Mouse (Mus musculus) CH12.LX (cell line): ENCODE measurements at regions not wholly inside any gene's neighbourhood (a gene's known extent, or its start where the extent isn't known, plus 50 kb on each side); places are given as distances from the start of the nearest gene placed in this dataset.

Experiments used
- DNase-seq: peaks from one replicate; pipeline ENCODE4 v3.0.0-alpha.2; 2013; ENCODE audit errors: extremely low read depth
- H3K27ac ChIP-seq: 2 replicates; pipeline ENCODE4 v1.5.1; 2012; ENCODE audit warnings: low read depth, mild to moderate bottlenecking, control low read depth, moderate library complexity; ENCODE audit not compliant: insufficient read depth
- H3K27me3 ChIP-seq: replicated peaks from 2 replicates; pipeline ENCODE3; 2012; ENCODE audit warnings: inconsistent platforms
- H3K36me3 ChIP-seq, 2 experiments: replicated peaks in 1 of 2; 2 replicates each; pipeline versions ENCODE3 to v1.6.1; 2012; ENCODE audit warnings: inconsistent platforms in 1 of 2, low read length in 1 of 2, mild to moderate bottlenecking in 1 of 2, mixed read lengths in 1 of 2, moderate library complexity in 1 of 2; ENCODE audit not compliant: control insufficient read depth in 1 of 2, insufficient read depth in 1 of 2
- H3K4me1 ChIP-seq, 2 experiments: 2 replicates each; pipeline ENCODE4 v1.6.1; 2012; ENCODE audit warnings: inconsistent platforms in 1 of 2, moderate library complexity in 1 of 2; ENCODE audit not compliant: insufficient read depth in 2 of 2, control insufficient read depth in 1 of 2
- H3K4me2 ChIP-seq: 2 replicates; pipeline ENCODE4 v1.6.1; 2012; ENCODE audit warnings: low read depth, mild to moderate bottlenecking, control low read depth; ENCODE audit not compliant: poor library complexity, insufficient read depth, severe bottlenecking
- H3K4me3 ChIP-seq, 3 experiments: fragments of 150-350 bp in 1 of 3; sonication (generic) in 1 of 3; replicated peaks in 1 of 3; 2 replicates each; pipeline versions ENCODE3 to v1.5.1; 2011 to 2012; ENCODE audit warnings: low read depth in 2 of 3, low read length in 2 of 3, mild to moderate bottlenecking in 2 of 3, moderate library complexity in 2 of 3, control low read depth in 1 of 3, improper control_type of control experiment in 1 of 3, inconsistent platforms in 1 of 3, mixed read lengths in 1 of 3; ENCODE audit not compliant: poor library complexity in 1 of 3
- H3K79me2 ChIP-seq: replicated peaks from 2 replicates; pipeline ENCODE4 v1.6.1; 2012; ENCODE audit warnings: mild to moderate bottlenecking, moderate library complexity; ENCODE audit not compliant: control insufficient read depth, poor library complexity, insufficient read depth, severe bottlenecking; ENCODE audit errors: extremely low read depth
- H3K9ac ChIP-seq: 2 replicates; pipeline ENCODE4 v1.6.1; 2012; ENCODE audit warnings: low read depth, mild to moderate bottlenecking, control low read depth, moderate library complexity; ENCODE audit not compliant: insufficient read depth
- H3K9me3 ChIP-seq: replicated peaks from 2 replicates; pipeline ENCODE3; 2012; ENCODE audit warnings: low read length, inconsistent platforms, mixed read lengths
- HCFC1 ChIP-seq: IDR thresholded peaks from 2 replicates; pipeline ENCODE4 v1.6.1; 2012; ENCODE audit warnings: low read depth, mild to moderate bottlenecking, inconsistent platforms, low read length, improper control_type of control experiment
- IRF4 ChIP-seq: IDR thresholded peaks from 2 replicates; pipeline ENCODE4 v1.6.1; 2014; ENCODE audit warnings: low read depth, mild to moderate bottlenecking, inconsistent platforms, low read length, improper control_type of control experiment
- JUN ChIP-seq: IDR thresholded peaks from 2 replicates; pipeline ENCODE4 v1.6.1; 2011; ENCODE audit warnings: low read depth, mild to moderate bottlenecking, low read length, improper control_type of control experiment, moderate library complexity; ENCODE audit not compliant: insufficient read depth
- JUND ChIP-seq: conservative IDR thresholded peaks from 2 replicates; pipeline ENCODE4 v1.6.1; 2011; ENCODE audit warnings: low read depth, low read length, improper control_type of control experiment
- KAT2A ChIP-seq: IDR thresholded peaks from 2 replicates; pipeline ENCODE4 v1.6.1; 2012; ENCODE audit warnings: low read length, improper control_type of control experiment, inconsistent platforms; ENCODE audit not compliant: insufficient replicate concordance
- MYC ChIP-seq: IDR thresholded peaks from 2 replicates; pipeline ENCODE4 v1.6.1; 2011; ENCODE audit warnings: low read depth, mild to moderate bottlenecking, improper control_type of control experiment, low read length
- NELFE ChIP-seq: IDR thresholded peaks from 2 replicates; pipeline ENCODE4 v1.6.1; 2011; ENCODE audit warnings: low read depth, low read length, improper control_type of control experiment
- NRF1 ChIP-seq: IDR thresholded peaks from 2 replicates; pipeline ENCODE4 v1.6.1; 2014; ENCODE audit warnings: low read depth, mild to moderate bottlenecking, inconsistent platforms, low read length, improper control_type of control experiment, moderate library complexity
- POLR2A ChIP-seq: IDR thresholded peaks from 2 replicates; pipeline ENCODE4 v1.6.1; 2011; ENCODE audit warnings: low read depth, mild to moderate bottlenecking, improper control_type of control experiment, low read length
- RAD21 ChIP-seq: IDR thresholded peaks from 2 replicates; pipeline ENCODE4 v1.6.1; 2011; ENCODE audit warnings: low read depth, mild to moderate bottlenecking, low read length, improper control_type of control experiment, moderate library complexity
- RCOR1 ChIP-seq: conservative IDR thresholded peaks from 2 replicates; pipeline ENCODE4 v1.6.1; 2012; ENCODE audit warnings: low read depth, mild to moderate bottlenecking, inconsistent platforms, low read length, improper control_type of control experiment
- SMC3 ChIP-seq: IDR thresholded peaks from 2 replicates; pipeline ENCODE4 v1.6.1; 2011; ENCODE audit warnings: low read depth, low read length, improper control_type of control experiment
- TCF12 ChIP-seq: IDR thresholded peaks from 2 replicates; pipeline ENCODE4 v1.6.1; 2014; ENCODE audit warnings: low read depth, mild to moderate bottlenecking, inconsistent platforms, low read length, improper control_type of control experiment
- UBTF ChIP-seq: IDR thresholded peaks from 2 replicates; pipeline ENCODE4 v1.6.1; 2012; ENCODE audit warnings: low read depth, mild to moderate bottlenecking, inconsistent platforms, low read length, improper control_type of control experiment, moderate library complexity
- USF1 ChIP-seq: IDR thresholded peaks from 2 replicates; pipeline ENCODE4 v1.6.1; 2014; ENCODE audit warnings: low read depth, mild to moderate bottlenecking, inconsistent platforms, low read length, improper control_type of control experiment
- USF2 ChIP-seq: conservative IDR thresholded peaks from 2 replicates; pipeline ENCODE4 v1.6.1; 2011; ENCODE audit warnings: low read depth, low read length, improper control_type of control experiment
- ZC3H11A ChIP-seq: IDR thresholded peaks from 2 replicates; pipeline ENCODE4 v1.6.1; 2012; ENCODE audit warnings: low read depth, mild to moderate bottlenecking, inconsistent platforms, low read length, improper control_type of control experiment
- ZKSCAN1 ChIP-seq: IDR thresholded peaks from 2 replicates; pipeline ENCODE4 v1.6.1; 2012; ENCODE audit warnings: low read depth, inconsistent platforms, low read length, improper control_type of control experiment, borderline replicate concordance
- ZMIZ1 ChIP-seq: IDR thresholded peaks from 2 replicates; pipeline ENCODE4 v1.6.1; 2012; ENCODE audit warnings: low read depth, mild to moderate bottlenecking, inconsistent platforms, low read length, improper control_type of control experiment
- dilution Hi-C: fragments of 300-500 bp; cut with MboI; formaldehyde crosslinking; loops from 2 replicates; pipeline ENCODE4 v1.14.3; 2020; ENCODE audit warnings: low sequenced_read_pairs; ENCODE audit not compliant: extremely low pct_unique_long_range_greater_than_20kb, extremely low pct_ligation_motif_present
- in situ Hi-C: fragments of 300-500 bp; cut with MboI; formaldehyde crosslinking; loops from 3 replicates; pipeline ENCODE4 v1.14.3; 2019; ENCODE audit warnings: low sequenced_read_pairs, low pct_ligation_motif_present, low pct_unique_long_range_greater_than_20kb, mixed read lengths

GRCm38 (mm10) chr8:80203769-80204677 is 146.2 kb upstream of the Hhip start:
- no peaks in the 10 kb centered on the region for H3K9me3 ChIP-seq
- H3K36me3 ChIP-seq: no peaks in the 10 kb centered on the region
- TF ChIP-seq MYC: no peak
- no peak for TF ChIP-seq POLR2A
- no peak for TF ChIP-seq SMC3
- TF ChIP-seq, all 38 proteins: peak for 0
- no peak overlapping the region for H3K4me3 ChIP-seq
- H3K4me2 ChIP-seq: no peak overlapping the region
- H3K79me2 ChIP-seq: no peaks in the 10 kb centered on the region
- in situ Hi-C loops: no loop called here
- H3K4me1 ChIP-seq: no peaks in the 10 kb centered on the region
- H3K27me3 ChIP-seq: no peaks in the 10 kb centered on the region
- no peak overlapping the region for H3K27ac ChIP-seq
- dilution Hi-C loops: no loop called here
- no peak for DNase-seq
- no peak overlapping the region for H3K9ac ChIP-seq

- no peaks in the 10 kb centered on the region for H3K36me3 ChIP-seq
- H3K9ac ChIP-seq: no peak overlapping the region
- no peak overlapping the region for H3K27ac ChIP-seq
- H3K4me2 ChIP-seq: no peak overlapping the region
- dilution Hi-C loops: no loop called here
- H3K4me1 ChIP-seq: no peaks in the 10 kb centered on the region
- no peaks in the 10 kb centered on the region for H3K79me2 ChIP-seq
- TF ChIP-seq ZKSCAN1 (no peak), RCOR1 (no peak), USF2 (no peak), RAD21 (no peak), SMC3 (no peak), HCFC1 (no peak), JUND (no peak), USF1 (no peak)
- DNase-seq: no peak
- no peak overlapping the region for H3K4me3 ChIP-seq
- H3K27me3 ChIP-seq: no peaks in the 10 kb centered on the region
- in situ Hi-C loops: no loop called here
- no peaks in the 10 kb centered on the region for H3K9me3 ChIP-seq
These were observed 139.9 kb upstream of the Hhip start for GRCm38 (mm10) chr8:80197680-80198079.

GRCm38 (mm10) chr8:80190510-80190908 is 132.7 kb upstream of the Hhip start:
- no peak overlapping the region for H3K9ac ChIP-seq
- dilution Hi-C loops (no loop called here), in situ Hi-C loops (no loop called here)
- no peaks in the 10 kb centered on the region for H3K79me2 ChIP-seq
- no peak overlapping the region for H3K4me3 ChIP-seq
- TF ChIP-seq IRF4: no peak
- no peak for TF ChIP-seq ZMIZ1
- no peak for TF ChIP-seq UBTF
- no peak for TF ChIP-seq NRF1
- no peak for TF ChIP-seq TCF12
- no peak for TF ChIP-seq NELFE
- no peak for TF ChIP-seq ZC3H11A
- no peak for TF ChIP-seq MYC
- TF ChIP-seq KAT2A: no peak
- TF ChIP-seq JUND: no peak
- TF ChIP-seq JUN: no peak
- H3K36me3 ChIP-seq: no peaks in the 10 kb centered on the region
- H3K27ac ChIP-seq: no peak overlapping the region
- DNase-seq: no peak
- H3K27me3 ChIP-seq: no peaks in the 10 kb centered on the region
- H3K9me3 ChIP-seq: no peaks in the 10 kb centered on the region
- H3K4me1 ChIP-seq: peaks cover 0 to 6% of the 10 kb centered on the region in 2 experiments; a peak in 1 of 4 replicates
- H3K4me2 ChIP-seq: no peak overlapping the region
